Mouse (Mus musculus) G1E (cell line): Measurements from ENCODE around the gene C5ar1. TPM values are rescaled to one million over a fixed set of nuclear protein-coding genes. Genes with fewer than 3 reads are reported as not detected.
A peak's percentile ranks its signal among the peaks of the same experiment; 100 is the strongest.

ENCODE experiments used
- ATAC-seq: 2 replicates; pipeline ENCODE4 v1.8.0; 2016; ENCODE audit warnings: mild to moderate bottlenecking; ENCODE audit not compliant: insufficient number of reproducible peaks, poor library complexity, low FRiP score, severe bottlenecking; ENCODE audit errors: extremely low read depth
- DNase-seq: peaks from one replicate; pipeline ENCODE4 v3.0.0; 2012; ENCODE audit warnings: low spot score
- H3K27me3 ChIP-seq: 2 replicates; pipeline ENCODE4 v1.6.1; 2012; ENCODE audit warnings: mild to moderate bottlenecking, low read length, inconsistent platforms; ENCODE audit not compliant: insufficient read depth
- H3K36me3 ChIP-seq: replicated peaks from 2 replicates; pipeline ENCODE3; 2012; ENCODE audit warnings: mild to moderate bottlenecking, inconsistent platforms
- H3K4me1 ChIP-seq: 2 replicates; pipeline ENCODE4 v1.6.1; 2012; ENCODE audit warnings: low read depth, low read length, inconsistent platforms, mixed read lengths; ENCODE audit not compliant: insufficient read depth
- H3K4me3 ChIP-seq: 2 replicates; pipeline ENCODE4 v1.5.1; 2012; ENCODE audit warnings: low read depth, mild to moderate bottlenecking, inconsistent platforms, low read length, moderate library complexity, mixed read lengths
- H3K9me3 ChIP-seq: replicated peaks from 2 replicates; pipeline ENCODE4 v1.6.1; 2012; ENCODE audit warnings: inconsistent platforms
- CTCF ChIP-seq: IDR thresholded peaks from 2 replicates; pipeline ENCODE4 v1.5.1; 2012; ENCODE audit warnings: low read depth, low read length, inconsistent platforms, mixed read lengths
- GATA1 ChIP-seq: IDR thresholded peaks from 2 replicates; pipeline ENCODE4 v1.6.1; 2012; ENCODE audit warnings: borderline replicate concordance, low read length, inconsistent platforms, mixed read lengths
- GATA2 ChIP-seq: IDR thresholded peaks from 2 replicates; pipeline ENCODE4 v1.6.1; 2012; ENCODE audit warnings: low read depth, low read length, inconsistent platforms, borderline replicate concordance
- POLR2AphosphoS5 ChIP-seq: IDR thresholded peaks from 2 replicates; pipeline ENCODE4 v1.6.1; 2012; ENCODE audit warnings: low read depth, low read length, inconsistent platforms; ENCODE audit not compliant: insufficient replicate concordance
- TAL1 ChIP-seq: conservative IDR thresholded peaks from 2 replicates; pipeline ENCODE4 v1.6.1; 2012; ENCODE audit warnings: low read depth, low read length, inconsistent platforms, mixed read lengths
- polyA plus RNA-seq: library from polyadenylated mRNA; stranded (reverse); fragments of >175 nt; gene quantifications from 2 replicates; pipeline ENCODE4 v1.2.3, GENCODE M21; 2012
- total RNA-seq, 2 experiments: library from RNA; stranded (forward) in 1 of 2; stranded (reverse) in 1 of 2; fragments of 200-1000 nt in 1 of 2; fragments of >200 nt in 1 of 2; fragmentation: Nextera tagmentation in 1 of 2; gene quantifications; 2 replicates each; pipeline ENCODE4 v1.2.3; 2014 to 2017

The C5ar1 gene
- total and polyA plus RNA-seq, 3 experiments: 0.16 TPM; not detected in 2

DNA sequence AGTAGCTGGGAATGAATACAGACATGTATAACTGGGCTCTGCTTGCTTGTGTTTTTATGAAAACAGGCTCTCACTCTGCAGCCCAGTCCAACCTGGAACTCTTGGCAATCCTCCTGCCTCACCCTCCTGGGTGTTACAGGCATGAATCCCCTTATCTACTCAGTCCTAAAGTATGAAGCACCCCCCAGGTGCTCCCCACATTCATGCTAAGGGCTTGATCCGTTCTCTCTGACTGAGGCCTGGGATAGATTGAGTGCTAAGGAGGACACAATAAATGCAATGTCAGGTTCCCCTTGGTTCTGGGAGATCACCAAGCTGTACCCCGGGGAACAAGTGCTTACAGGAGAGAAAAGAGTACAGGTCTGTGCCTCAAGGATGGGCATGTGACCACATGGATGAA lies 38.3 kb upstream of the C5ar1 start:
- no peak for TF ChIP-seq GATA2
- no peak for TF ChIP-seq CTCF
- TF ChIP-seq POLR2AphosphoS5: no peak
- TF ChIP-seq TAL1: no peak
- H3K9me3 ChIP-seq: no peaks in the 10 kb centered on the region
- no peaks in the 10 kb centered on the region for H3K36me3 ChIP-seq
- H3K4me1 ChIP-seq: peaks cover 42% of the 10 kb centered on the region
- H3K4me3 ChIP-seq: no peak overlapping the region
- DNase-seq (no peak), ATAC-seq (no peak)
- peaks cover 2% of the 10 kb centered on the region; the same call in 1 of the 2 replicates for H3K27me3 ChIP-seq

DNA sequence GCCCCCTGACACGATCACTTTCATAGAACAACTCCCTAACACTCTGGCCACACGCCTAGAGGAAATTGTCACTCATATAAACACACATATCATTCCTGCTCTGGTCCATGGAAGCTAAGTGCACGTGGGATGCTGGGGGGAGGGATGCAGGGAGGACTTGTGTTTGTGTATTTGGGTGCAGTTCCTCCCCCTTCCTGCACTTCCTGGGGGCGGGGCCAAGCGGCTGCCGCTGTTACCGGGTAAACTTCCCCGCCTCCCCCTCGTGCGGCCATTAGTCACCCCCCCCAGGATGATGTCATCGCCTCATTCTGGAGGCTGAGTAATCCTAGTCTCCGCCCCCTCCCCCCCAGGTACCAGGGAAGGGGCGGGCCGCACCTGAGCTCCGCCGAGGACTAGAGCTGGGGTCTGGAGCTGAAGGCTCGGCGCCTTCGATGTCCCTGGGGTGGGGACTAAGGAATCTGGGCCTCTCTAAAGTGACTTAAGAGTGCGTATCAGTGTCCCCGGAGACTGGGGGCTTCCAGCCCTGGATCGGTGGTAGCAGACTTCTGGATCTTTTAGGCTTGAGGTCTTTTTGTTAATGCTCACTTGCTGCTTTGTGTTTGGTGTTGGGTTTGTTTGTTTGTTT lies 37.5 kb upstream of the C5ar1 start:
- H3K27me3 ChIP-seq: peaks cover 2% of the 10 kb centered on the region; the same call in 1 of the 2 replicates
- TF ChIP-seq TAL1 (no peak), CTCF (no peak), GATA2 (no peak), GATA1 (no peak), POLR2AphosphoS5 (no peak)
- no peaks in the 10 kb centered on the region for H3K36me3 ChIP-seq
- no peaks in the 10 kb centered on the region for H3K9me3 ChIP-seq
- peak overlapping the region; percentile 65; the same call in 1 of the 2 replicates for H3K4me3 ChIP-seq
- DNase-seq (peak; percentile 79), ATAC-seq (peak; percentile 34)
- H3K4me1 ChIP-seq: peaks cover 40% of the 10 kb centered on the region

DNA sequence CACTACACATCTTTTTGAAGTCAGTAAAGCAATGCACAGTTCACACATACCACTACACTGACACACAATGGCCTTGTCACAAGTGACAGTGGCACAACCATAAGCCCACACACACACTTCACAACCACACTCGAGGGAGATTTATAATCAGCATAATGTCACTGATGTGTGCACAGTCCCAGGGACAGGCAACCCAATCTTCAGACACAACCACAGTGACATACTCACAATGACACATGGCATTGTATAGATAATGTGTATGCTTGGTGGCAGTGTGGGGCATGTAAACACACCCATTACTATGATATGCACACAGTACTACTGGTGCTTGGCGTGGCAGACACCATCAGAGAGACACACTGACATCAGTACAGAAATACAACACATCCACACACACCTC lies 36.8 kb upstream of the C5ar1 start:
- TF ChIP-seq TAL1: no peak
- no peak for TF ChIP-seq POLR2AphosphoS5
- no peak for TF ChIP-seq GATA2
- no peak for TF ChIP-seq CTCF
- TF ChIP-seq GATA1: no peak
- no peak for ATAC-seq
- no peaks in the 10 kb centered on the region for H3K36me3 ChIP-seq
- peaks cover 40% of the 10 kb centered on the region for H3K4me1 ChIP-seq
- H3K9me3 ChIP-seq: no peaks in the 10 kb centered on the region
- no peak for DNase-seq
- H3K27me3 ChIP-seq: peaks cover 2% of the 10 kb centered on the region; the same call in 1 of the 2 replicates
- 0 out of 2 replicates have a peak overlapping the region, but pooled peaks have one; percentile 3 for H3K4me3 ChIP-seq

DNA sequence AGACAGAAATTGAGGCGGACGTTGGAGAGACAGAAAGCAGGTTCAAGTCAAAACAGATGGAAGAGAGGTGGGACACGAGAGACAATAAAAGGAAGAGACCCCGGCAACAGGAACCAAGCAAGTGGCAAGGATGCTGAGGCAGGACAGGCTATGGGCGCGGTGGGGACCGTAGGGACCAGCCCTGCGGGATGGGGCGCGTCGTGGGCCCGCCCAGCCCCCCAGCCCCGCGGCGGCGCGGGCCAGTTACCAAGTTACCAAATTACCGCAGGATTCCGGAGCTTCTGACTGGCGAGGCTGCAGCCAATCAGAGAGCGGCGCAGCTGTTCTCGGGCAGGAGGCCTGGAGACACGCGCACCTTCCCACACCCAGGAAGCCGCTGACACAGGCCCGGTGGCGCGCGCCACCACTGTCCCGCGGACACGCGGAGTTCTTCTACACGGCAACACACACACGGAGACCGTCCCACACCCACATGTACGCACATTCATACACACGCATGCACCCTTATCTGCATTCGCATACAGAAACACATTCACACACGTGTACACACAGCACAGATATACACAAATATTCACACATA lies 36.1 kb upstream of the C5ar1 start:
- Histone ChIP-seq H3K36me3 (no peaks in the 10 kb centered on the region), H3K4me3 (peak overlapping the region; percentile 69), H3K4me1 (peaks cover 40% of the 10 kb centered on the region), H3K9me3 (no peaks in the 10 kb centered on the region), H3K27me3 (peaks cover 2% of the 10 kb centered on the region; the same call in 1 of the 2 replicates)
- DNase-seq (peak; percentile 97), ATAC-seq (peak; percentile 71)
- no peak for TF ChIP-seq CTCF
- no peak for TF ChIP-seq GATA1
- no peak for TF ChIP-seq POLR2AphosphoS5
- TF ChIP-seq GATA2: no peak
- no peak for TF ChIP-seq TAL1

DNA sequence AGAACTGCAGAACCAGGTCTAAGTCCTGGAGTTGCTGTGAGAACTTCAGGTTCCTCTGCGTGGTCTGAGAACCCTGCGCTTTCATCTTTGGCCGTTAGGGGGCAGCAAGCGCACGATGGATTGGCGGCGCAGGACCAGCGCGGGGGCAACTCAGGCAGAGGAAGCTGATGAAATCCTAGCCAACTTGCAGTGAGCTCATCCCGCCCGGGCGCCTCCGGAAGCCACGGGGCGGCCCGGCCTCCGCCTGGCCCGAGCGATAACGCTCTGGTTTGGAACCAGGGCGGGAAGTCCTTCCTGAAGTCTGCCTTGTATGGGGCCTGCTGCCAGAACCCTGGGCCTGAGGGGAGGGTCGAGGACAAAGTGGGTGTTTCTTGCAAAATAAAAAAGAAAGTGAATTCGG lies 35.5 kb upstream of the C5ar1 start:
- TF ChIP-seq GATA1 (no peak), CTCF (peak; percentile 68), TAL1 (peak; percentile 89)
- Histone ChIP-seq H3K4me3 (peak overlapping the region; percentile 69), H3K36me3 (no peaks in the 10 kb centered on the region), H3K27me3 (peaks cover 2% of the 10 kb centered on the region; the same call in 1 of the 2 replicates), H3K4me1 (peaks cover 39% of the 10 kb centered on the region), H3K9me3 (no peaks in the 10 kb centered on the region)
- peak; percentile 83 for DNase-seq
- peak; percentile 77 for ATAC-seq

DNA sequence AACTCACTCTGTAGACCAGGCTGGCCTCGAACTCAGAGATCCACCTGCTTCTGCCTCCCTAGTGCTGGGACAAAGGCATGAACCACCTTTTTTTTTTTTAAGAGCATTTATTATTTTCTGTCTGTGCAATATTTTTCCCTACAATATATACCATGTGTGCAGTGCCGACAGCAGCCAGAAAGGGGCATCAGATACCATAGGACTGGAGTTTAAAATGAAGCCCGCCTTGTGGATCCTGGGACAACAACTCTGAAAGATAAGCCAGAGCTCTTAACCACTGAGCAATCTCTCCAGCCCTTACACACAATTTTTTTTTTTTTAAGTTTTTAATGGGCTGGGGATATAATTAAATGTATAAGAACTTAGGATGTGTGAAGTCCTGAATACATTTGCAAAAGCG lies 35.0 kb upstream of the C5ar1 start:
- DNase-seq (no peak), ATAC-seq (no peak)
- TF ChIP-seq TAL1 (no peak), POLR2AphosphoS5 (no peak), GATA2 (no peak), GATA1 (no peak), CTCF (no peak)
- Histone ChIP-seq H3K27me3 (no peaks in the 10 kb centered on the region), H3K9me3 (no peaks in the 10 kb centered on the region), H3K4me3 (no peak overlapping the region), H3K4me1 (peaks cover 34% of the 10 kb centered on the region), H3K36me3 (no peaks in the 10 kb centered on the region)
